Mouse (Mus musculus) cerebellum, postnatal 10 days (tissue): ENCODE measurements around the gene Ccl20.
A peak's percentile ranks its signal among the peaks of the same experiment; 100 is the strongest.

ENCODE experiments used
- DNase-seq, 2 experiments: peaks; one replicate each; pipeline ENCODE4 v3.0.0; 2021; ENCODE audit warnings: mixed read lengths in 2 of 2

Ccl20 gene

GRCm38 (mm10) chr1:83116447-83117137, at the start of gene Ccl20:
TSS of gene Ccl20 (plus strand) at chr1:83116766.
- DNase-seq, result no peak

GRCm38 (mm10) chr1:83067205-83067604, 49.4 kb upstream of the Ccl20 start:
- peak; percentile 34 to 52 for DNase-seq

GRCm38 (mm10) chr1:83075526-83076189, 40.9 kb upstream of the Ccl20 start:
- DNase-seq, result no peak

GRCm38 (mm10) chr1:83076190-83076917, 40.2 kb upstream of the Ccl20 start:
- DNase-seq, result peak; percentile 63 to 72

- DNase-seq, result no peak
Observed at GRCm38 (mm10) chr1:83077016-83077415, 39.5 kb upstream of the Ccl20 start.

GRCm38 (mm10) chr1:83084790-83085189, 31.8 kb upstream of the Ccl20 start:
- DNase-seq, result no peak

GRCm38 (mm10) chr1:83091268-83091667, 25.3 kb upstream of the Ccl20 start:
- no peak for DNase-seq

- no peak for DNase-seq
Observed at GRCm38 (mm10) chr1:83096935-83097334, 19.6 kb upstream of the Ccl20 start.

- DNase-seq, result no peak
Observed at GRCm38 (mm10) chr1:83099160-83099559, 17.4 kb upstream of the Ccl20 start.

GRCm38 (mm10) chr1:83099580-83100137, 16.9 kb upstream of the Ccl20 start:
- DNase-seq, result no peak

GRCm38 (mm10) chr1:83101891-83102290, 14.7 kb upstream of the Ccl20 start:
- peak; percentile 28 to 33 for DNase-seq

- no peak for DNase-seq
Observed at GRCm38 (mm10) chr1:83105464-83105863, 11.1 kb upstream of the Ccl20 start.

- DNase-seq, result no peak
Observed at GRCm38 (mm10) chr1:83107410-83107978, 9.1 kb upstream of the Ccl20 start.

GRCm38 (mm10) chr1:83110992-83111391, 5.6 kb upstream of the Ccl20 start:
- DNase-seq, result no peak

GRCm38 (mm10) chr1:83111726-83112125, 4.8 kb upstream of the Ccl20 start:
- no peak for DNase-seq

GRCm38 (mm10) chr1:83117217-83117616, 651 bp downstream of the Ccl20 start:
- no peak for DNase-seq

GRCm38 (mm10) chr1:83117661-83118060, 1.1 kb downstream of the Ccl20 start:
- no peak for DNase-seq

GRCm38 (mm10) chr1:83119903-83120302, 3.3 kb downstream of the Ccl20 start:
- no peak for DNase-seq

GRCm38 (mm10) chr1:83120312-83120711, 3.7 kb downstream of the Ccl20 start:
- DNase-seq, result no peak

- DNase-seq, result no peak
Observed at GRCm38 (mm10) chr1:83123201-83123600, 6.6 kb downstream of the Ccl20 start.

- DNase-seq, result no peak
Observed at GRCm38 (mm10) chr1:83135829-83136228, 19.3 kb downstream of the Ccl20 start.

- DNase-seq, result no peak
Observed at GRCm38 (mm10) chr1:83137847-83138246, 21.3 kb downstream of the Ccl20 start.

- no peak for DNase-seq
Observed at GRCm38 (mm10) chr1:83138721-83139120, 22.2 kb downstream of the Ccl20 start.
